Mouse (Mus musculus): ENCODE measurements around the gene Zbtb16. TPM values are rescaled to one million over a fixed set of nuclear protein-coding genes. Genes with fewer than 3 reads are reported as not detected.

Gene Zbtb16
- total RNA-seq, 2 experiments from 2014 or later: 28.0 to 83.4 TPM

- no peak for DNase-seq
Measured at GRCm38 (mm10) chr9:48670156-48670555, 165.9 kb downstream of the Zbtb16 start.

DNA sequence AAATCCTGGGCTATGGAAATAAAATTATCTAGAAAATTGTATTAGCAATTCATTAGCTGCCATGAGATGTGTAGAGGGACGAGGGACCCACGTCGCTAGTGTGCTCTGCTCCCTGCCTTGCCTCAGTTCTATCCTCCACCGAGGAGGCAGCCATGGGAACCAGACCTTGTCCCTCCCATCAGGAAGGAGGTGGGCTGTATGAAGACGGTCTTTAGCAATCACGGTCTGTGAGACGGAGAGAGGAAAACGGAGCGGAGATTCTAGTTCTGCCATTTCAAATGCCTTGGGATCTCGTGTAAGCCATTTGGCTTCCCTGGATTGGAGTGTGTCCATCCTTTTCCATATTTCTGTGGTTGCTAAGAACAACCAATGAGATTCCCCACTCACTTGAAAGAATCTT, 166.3 kb downstream of the Zbtb16 start:
- no peak for DNase-seq

DNA sequence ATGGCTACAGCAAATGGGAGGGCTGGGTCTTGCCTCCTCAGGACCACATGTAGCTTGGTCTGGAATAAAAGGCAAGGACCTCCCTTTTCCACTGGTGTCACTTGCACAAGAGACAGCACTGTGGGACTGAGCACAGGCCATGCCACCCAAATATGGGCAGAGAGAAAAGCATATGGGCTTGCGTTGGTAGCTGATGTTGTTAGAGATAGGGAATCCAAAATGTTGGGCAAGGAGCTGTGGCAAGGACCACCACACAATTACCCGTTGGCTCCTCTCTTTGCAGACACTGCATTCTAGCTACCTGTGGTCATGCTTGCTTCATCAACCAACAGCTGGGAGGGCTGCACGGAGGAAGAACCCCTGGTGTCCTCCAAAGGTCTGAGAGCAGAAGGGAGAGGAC, 169.3 kb downstream of the Zbtb16 start:
- DNase-seq: no peak

DNA sequence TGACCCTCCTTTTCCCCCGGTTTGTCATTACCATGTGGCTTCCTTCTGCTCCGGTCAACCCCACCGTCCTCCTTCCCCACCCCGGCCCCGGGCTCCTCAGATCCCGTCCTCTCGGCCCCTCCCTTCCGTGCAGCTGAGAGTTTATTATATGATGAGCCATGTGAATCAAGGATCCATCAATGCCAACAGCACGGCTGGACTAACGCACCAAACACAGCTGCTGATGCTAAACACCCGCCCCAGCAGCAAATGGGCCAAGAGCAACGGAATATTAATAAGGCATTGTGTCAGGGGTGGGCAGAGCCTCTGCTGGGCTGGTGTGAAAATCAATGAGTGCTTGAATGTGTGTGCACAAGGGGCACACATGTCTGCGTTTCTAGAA, 173.0 kb downstream of the Zbtb16 start:
- no peak for DNase-seq

GRCm38 (mm10) chr9:48662361-48663051, 173.5 kb downstream of the Zbtb16 start:
- DNase-seq: no peak

DNA sequence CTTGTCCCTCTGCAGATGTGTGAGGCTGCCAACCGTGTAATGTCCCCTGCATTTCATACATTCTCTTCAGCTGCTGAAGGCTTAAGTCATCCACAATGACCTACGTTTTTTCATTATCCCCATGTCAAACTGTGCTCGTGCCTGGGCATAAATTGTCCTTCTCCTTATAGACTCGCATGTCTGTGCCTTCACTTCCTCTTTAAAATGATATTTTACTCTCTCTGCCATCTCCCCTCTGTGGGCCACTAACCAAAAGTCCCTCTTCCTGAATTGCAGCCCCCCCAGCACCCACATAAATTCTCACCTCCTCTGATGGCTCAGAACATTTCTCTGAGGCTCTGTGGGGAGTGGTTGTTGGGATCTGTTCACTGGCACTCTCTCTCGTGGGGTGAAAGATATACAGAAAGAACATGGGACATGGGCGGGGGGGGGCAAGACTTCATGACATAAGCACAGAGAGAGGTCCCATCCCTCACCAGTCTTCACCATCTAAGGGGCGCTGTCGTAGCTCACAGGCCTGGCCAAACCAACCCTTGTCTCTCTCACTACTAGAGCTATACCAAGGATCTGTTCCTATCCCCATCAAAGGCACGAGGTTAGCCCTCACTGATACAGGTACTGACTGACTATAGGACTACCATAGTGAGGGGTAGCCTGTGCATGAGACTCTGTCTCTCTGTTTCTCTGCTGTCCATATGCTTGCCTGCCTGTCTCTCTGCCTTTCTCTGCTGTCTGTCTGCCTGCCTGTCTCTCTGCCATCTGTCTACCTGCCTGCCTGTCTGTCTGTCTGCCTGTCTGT, 174.6 kb downstream of the Zbtb16 start:
- no peak for DNase-seq

DNA sequence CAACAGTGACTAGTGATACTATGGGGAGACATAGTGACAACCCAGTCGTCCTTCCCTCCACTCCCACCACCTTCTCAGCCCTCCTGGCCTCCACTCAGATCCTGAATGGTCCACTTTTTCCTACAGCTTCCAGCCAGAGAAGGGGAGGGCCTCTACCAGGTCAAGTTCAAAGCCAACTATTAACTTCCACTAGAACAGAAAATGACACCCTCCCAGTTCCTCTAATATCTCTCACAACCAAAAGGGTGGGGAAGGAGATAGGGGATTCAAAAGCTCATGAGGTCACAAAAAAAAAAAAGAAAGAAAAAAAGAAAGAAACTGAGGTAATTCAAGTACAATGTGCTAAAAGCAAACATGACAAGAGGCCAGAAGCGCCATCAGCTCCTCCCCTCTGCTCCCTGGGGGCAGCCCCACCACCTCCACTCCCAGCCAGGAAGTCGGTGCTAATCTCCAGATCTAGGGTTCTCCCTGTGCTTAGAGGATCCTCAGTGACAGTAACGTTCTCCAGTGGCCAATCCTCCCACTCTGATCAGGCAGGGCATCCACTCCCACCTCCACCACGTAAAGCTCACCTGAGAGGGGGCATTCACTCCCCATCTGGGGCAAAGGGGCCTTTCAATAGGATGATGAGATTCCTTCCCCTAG, 180.4 kb downstream of the Zbtb16 start:
- no peak for DNase-seq

- DNase-seq: no peak
Measured at GRCm38 (mm10) chr9:48654730-48655129, 181.3 kb downstream of the Zbtb16 start.

GRCm38 (mm10) chr9:48653399-48654070, 182.5 kb downstream of the Zbtb16 start:
- no peak for DNase-seq

DNA sequence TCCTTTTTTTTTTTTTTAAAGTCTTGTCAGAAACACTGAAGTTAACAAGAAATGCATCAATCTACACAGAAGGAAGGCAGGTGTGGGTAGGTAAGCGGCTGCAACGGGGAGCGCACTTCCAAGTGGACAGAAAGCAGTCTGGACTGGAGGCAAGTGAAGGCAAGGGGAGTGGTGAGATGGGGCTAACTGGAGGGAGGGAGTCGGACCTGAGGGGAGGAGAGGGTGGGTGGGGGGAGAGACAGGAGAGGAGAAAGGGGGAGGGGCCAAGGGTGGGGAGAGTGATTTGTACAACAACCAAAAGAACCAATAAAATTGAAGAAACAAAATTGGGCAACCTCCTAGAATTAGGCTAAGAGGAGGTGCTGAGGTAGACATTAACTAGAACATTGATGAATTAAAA, 184.0 kb downstream of the Zbtb16 start:
- no peak for DNase-seq

DNA sequence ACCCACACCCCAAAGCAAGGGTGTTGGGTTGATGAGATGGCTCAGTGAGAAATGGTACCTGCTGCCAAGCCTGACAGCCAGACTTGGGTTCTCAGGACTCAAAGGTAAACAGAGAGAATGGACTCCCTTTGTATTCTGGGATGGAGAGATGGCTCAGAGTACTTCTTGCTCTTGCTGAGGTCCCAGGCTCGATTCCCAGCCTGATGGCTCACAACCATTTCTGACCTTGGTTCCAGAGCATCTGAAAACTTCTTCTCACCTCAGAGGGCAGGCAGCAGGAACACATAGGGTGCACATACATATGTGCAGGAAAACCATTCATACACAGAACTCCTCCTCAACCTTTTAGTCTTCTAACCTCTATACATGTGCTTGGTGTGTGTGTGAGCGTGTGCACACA, 185.2 kb downstream of the Zbtb16 start:
- no peak for DNase-seq

DNA sequence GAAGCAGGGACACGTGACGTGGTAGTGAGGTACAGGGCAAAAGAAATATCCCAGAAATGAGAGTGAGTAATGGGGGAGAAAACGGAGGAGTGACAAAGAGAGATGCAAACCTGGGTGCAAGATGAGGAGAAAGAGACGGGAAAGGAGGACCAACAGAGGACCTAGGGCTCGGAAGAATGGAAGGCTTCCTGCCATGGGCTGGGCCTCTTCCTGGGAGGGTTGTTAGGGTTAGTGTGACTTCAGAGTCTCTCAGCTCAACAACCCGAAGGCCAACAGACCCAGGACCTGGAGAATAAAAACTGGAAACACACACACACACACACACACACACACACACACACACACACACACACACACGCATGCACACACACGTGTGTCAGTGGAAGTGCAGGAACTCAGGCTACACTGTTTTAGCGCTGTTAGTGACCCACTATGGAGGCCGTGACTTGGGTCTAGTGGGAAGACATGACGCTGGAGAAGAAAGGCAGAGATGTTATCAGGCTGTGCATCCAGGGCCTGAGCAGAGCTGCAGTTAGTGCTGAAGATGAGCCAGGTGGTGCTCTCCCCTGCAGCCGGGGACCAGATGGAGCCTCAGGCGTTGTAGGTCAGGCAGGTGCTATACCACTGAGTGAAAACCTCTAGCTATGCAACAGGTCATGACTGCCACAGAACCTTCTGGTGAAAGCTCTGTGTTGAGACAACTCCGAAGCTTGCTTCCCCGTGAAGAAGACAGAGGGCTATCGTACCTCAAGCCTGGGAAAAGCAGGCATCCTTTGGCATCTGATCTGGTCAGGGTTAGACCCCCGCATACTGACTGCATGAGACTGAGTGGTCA, 186.0 kb downstream of the Zbtb16 start:
- DNase-seq: no peak

GRCm38 (mm10) chr9:48649098-48649766, 186.8 kb downstream of the Zbtb16 start:
- peak; percentile 70 for DNase-seq

- DNase-seq: no peak
Measured at GRCm38 (mm10) chr9:48648285-48649097, 187.5 kb downstream of the Zbtb16 start.

DNA sequence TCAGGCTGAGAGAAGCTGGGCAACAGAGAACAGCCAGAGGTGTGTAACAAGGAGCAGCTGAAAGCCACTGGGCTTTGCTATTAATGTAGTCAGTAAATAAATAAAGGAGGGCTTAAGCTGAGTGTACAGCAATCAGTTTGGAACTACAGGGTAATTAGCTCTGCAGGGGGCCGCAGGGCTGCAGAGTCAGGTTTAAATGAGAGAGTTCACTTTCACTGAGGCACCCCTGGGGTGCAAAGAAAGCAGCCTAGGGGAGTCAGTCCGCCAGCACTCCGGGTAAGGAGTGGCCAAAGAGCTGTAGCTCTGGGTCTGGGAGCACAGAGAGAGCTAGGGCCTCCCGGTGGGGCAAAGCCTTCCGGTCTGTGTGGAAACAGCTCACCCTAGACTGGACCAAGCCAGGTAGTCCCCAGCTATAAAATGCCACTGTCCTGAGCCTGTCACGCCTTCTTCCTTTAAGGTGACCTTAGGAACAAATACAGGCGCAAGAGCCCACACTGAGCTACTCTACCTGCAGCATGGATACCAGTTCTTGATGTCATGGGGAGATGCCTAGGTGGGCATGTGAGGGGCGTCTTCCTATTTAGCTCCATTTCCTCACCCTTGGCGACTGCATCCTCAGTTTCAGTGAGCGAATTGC, 188.3 kb downstream of the Zbtb16 start:
- DNase-seq: no peak

DNA sequence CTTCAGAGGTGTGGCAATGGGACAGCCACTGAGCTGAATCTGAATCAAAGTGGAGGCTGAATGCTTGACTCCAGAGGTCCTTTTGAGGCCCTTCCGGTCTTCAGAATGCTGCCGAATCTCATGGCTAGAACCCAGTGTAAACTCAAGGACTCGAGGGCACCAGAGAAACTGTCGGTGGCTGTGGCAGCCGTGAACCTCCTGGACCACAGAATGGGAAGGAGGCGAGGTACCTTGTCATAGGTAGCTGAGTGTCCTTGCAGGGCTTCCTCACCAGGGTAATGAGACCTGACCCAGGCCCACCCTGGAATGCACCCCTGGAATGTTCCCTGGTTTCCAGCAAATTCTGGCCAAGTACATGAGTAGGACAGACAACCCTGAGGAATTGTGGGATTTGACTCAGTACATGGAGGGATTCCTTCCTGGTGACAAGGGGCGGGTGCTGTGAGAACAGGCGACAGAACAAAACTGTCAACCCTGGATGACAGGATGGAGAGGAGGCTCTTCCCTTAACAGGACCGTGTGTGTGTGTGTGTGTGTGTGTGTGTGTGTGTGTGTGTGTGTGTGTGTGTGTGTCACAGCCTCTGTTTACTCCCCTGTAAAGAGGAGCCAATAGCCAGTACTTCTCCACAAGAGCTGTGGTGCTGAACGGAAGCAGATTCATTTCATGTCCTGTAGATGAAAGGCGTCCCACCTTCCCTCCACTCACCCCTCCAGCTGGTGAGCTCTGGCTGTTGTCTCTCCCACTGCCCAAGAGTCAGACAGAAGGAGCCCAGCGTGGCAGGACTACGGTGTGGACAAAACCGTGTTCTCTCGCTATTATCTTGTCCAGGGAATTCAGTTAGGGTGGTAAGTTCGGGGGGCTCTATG, 189.0 kb downstream of the Zbtb16 start:
- DNase-seq: no peak

GRCm38 (mm10) chr9:48646251-48646650, 189.8 kb downstream of the Zbtb16 start:
- DNase-seq: peak; percentile 78

DNA sequence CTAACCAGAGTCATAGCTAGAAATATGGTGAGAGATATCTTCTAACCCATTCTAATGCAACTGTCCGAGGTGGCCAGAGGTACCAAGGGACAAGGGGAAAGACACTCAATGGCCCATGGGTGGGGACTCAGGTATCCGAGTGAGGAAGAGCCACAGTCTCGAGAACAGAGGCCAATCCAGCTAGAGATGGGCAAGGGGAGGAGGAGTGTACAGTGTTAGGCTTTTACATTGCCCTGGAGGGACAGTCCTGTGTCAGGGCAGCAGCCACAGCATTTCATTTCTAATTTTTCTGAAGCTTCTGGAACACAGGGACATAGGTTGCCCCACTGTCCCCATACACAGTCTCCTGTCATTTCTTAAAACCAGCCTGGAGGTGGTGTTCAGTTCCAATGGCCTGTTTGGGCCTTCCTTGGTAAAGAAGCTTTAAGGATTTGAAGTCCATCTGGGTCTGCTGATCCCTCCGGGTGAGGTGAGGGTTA, 190.3 kb downstream of the Zbtb16 start:
- DNase-seq: no peak
